Mouse (Mus musculus): ENCODE measurements around the gene Rerg. TPM values are rescaled to one million over a fixed set of nuclear protein-coding genes. Genes with fewer than 3 reads are reported as not detected.

Gene Rerg
- polyA plus RNA-seq, 1 experiment from 2014 or later = 5.5 TPM

DNA sequence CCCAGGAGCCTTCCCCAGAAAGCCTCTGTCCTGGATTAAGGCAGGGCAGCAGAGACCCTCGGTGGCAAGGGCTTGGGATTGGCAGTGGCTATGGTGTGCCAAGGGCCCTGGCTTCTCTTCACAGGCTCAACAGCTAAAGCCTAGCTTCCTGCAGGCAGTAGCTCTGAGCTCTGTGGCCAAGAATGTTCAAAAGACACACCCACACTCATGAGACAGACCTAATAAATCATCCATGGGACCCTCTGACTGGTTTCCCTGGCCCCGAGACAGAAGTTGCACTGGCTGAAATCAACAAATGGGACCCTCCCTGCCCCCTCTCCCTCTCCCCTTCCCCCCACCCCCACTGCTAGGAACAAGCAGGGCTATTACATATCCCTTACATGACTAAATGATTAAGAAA lies 44.1 kb downstream of the Rerg start:
- H3K9me3 ChIP-seq (replicated peaks) = no peaks in the 10 kb centered on the region
- no peaks in the 10 kb centered on the region for H3K27me3 ChIP-seq
- no peaks in the 10 kb centered on the region for H3K36me3 ChIP-seq
- no peak overlapping the region for H3K9ac ChIP-seq
- no peak overlapping the region for H3K27ac ChIP-seq
- peaks cover 5% of the 10 kb centered on the region; the same call in 1 of the 2 replicates for H3K4me1 ChIP-seq (replicated peaks)
- no peak for ATAC-seq (replicated peaks; ENCODE audit: insufficient number of reproducible peaks, insufficient read depth, low FRiP score, low read depth)
- H3K4me3 ChIP-seq = no peak overlapping the region
- WGBS = 42% methylated on average over 2 of the region's 2 CpGs
- H3K4me2 ChIP-seq = no peak overlapping the region

DNA sequence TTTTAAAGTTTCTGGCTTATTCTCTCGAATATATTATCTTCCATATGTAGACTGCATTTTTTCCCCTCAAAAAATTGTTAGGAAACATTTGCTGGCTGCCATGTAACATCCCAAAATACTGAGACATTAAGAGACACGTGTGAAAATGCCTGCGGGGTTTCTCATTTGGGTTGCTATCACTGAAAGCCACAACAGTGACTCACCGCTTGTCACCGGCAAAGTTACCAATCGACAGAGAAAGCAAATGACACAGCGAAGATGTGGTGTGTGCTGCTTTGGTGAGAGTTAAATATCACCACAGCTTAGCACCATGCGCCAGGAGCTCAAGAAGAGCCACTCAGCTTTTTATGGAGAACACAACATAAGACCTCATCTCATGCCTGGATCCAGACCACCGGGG lies 44.9 kb downstream of the Rerg start:
- 47% methylated on average over 9 of the region's 9 CpGs for WGBS
- Histone ChIP-seq H3K4me2 (no peak overlapping the region), H3K4me1 (replicated peaks) (peaks cover 5% of the 10 kb centered on the region; the same call in 1 of the 2 replicates), H3K9me3 (replicated peaks) (no peaks in the 10 kb centered on the region), H3K9ac (no peak overlapping the region), H3K27ac (0 out of 2 replicates have a peak overlapping the region, but pooled peaks have one; percentile 20), H3K4me3 (no peak overlapping the region), H3K27me3 (no peaks in the 10 kb centered on the region), H3K36me3 (no peaks in the 10 kb centered on the region)
- ATAC-seq (replicated peaks; ENCODE audit: insufficient number of reproducible peaks, insufficient read depth, low FRiP score, low read depth) = no peak

- Histone ChIP-seq H3K4me3 (no peak overlapping the region), H3K27me3 (no peaks in the 10 kb centered on the region), H3K9me3 (replicated peaks) (no peaks in the 10 kb centered on the region), H3K4me1 (replicated peaks) (peaks cover 5% of the 10 kb centered on the region; the same call in 1 of the 2 replicates), H3K9ac (no peak overlapping the region), H3K4me2 (no peak overlapping the region), H3K27ac (no peak overlapping the region), H3K36me3 (no peaks in the 10 kb centered on the region)
- WGBS = 44% methylated on average over 3 of the region's 3 CpGs
- no peak for ATAC-seq (replicated peaks; ENCODE audit: insufficient number of reproducible peaks, insufficient read depth, low FRiP score, low read depth)
Measured at GRCm38 (mm10) chr6:137125006-137125405, 45.3 kb downstream of the Rerg start.

DNA sequence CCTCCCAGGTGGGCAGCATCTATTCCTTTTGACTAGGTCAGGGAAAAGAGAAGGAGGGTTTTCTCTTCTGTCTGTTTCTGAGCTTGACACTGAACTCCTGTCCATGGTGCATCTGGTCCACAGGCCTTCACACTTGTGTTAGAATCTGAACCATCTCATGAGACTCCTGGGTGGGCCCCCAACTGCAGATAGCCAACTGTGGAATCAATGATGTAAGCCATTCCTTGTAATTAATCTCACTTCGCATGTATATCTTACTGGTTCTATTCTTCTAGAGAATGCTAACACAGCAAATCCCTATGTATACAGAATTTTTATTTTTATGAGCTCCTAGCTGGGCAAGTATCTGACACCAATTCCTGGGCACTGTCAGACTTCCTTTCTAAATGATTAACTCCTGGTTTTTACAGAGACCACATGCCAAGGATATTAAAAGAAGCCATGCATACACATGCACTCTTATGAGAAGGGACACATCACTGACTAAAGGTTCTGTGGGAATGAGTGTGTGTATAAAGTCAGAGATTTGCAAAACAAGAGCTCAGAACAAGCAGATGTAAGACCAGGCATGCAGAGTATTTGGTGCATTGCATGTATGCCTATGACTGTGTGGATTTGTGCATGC lies 53.3 kb downstream of the Rerg start:
- Histone ChIP-seq H3K27ac (no peak overlapping the region), H3K36me3 (no peaks in the 10 kb centered on the region), H3K4me1 (replicated peaks) (no peaks in the 10 kb centered on the region), H3K4me3 (no peak overlapping the region), H3K9ac (no peak overlapping the region), H3K9me3 (replicated peaks) (no peaks in the 10 kb centered on the region), H3K4me2 (no peak overlapping the region), H3K27me3 (0 out of 2 replicates have a peak, but pooled peaks cover 4% of the 10 kb centered on the region)
- 68% methylated on average over 1 of the region's 1 CpGs for WGBS
- no peak for ATAC-seq (replicated peaks; ENCODE audit: insufficient number of reproducible peaks, insufficient read depth, low FRiP score, low read depth)

GRCm38 (mm10) chr6:137114859-137115258 lies 55.4 kb downstream of the Rerg start:
- no peak overlapping the region for H3K4me3 ChIP-seq
- no peaks in the 10 kb centered on the region for H3K9me3 ChIP-seq (replicated peaks)
- no peak overlapping the region for H3K9ac ChIP-seq
- WGBS = 69% methylated on average over 7 of the region's 7 CpGs
- no peaks in the 10 kb centered on the region for H3K36me3 ChIP-seq
- H3K4me2 ChIP-seq = no peak overlapping the region
- no peak overlapping the region for H3K27ac ChIP-seq
- no peak for ATAC-seq (replicated peaks; ENCODE audit: insufficient number of reproducible peaks, insufficient read depth, low FRiP score, low read depth)
- peaks cover 19% of the 10 kb centered on the region for H3K4me1 ChIP-seq (replicated peaks)
- H3K27me3 ChIP-seq = 0 out of 2 replicates have a peak, but pooled peaks cover 4% of the 10 kb centered on the region

- Histone ChIP-seq H3K9ac (no peak overlapping the region), H3K4me3 (no peak overlapping the region), H3K4me1 (replicated peaks) (peaks cover 20% of the 10 kb centered on the region), H3K27me3 (0 out of 2 replicates have a peak, but pooled peaks cover 4% of the 10 kb centered on the region), H3K36me3 (no peaks in the 10 kb centered on the region), H3K9me3 (replicated peaks) (no peaks in the 10 kb centered on the region), H3K4me2 (no peak overlapping the region), H3K27ac (peak overlapping the region; percentile 70)
- WGBS = 37% methylated on average over 9 of the region's 9 CpGs
- no peak for ATAC-seq (replicated peaks; ENCODE audit: insufficient number of reproducible peaks, insufficient read depth, low FRiP score, low read depth)
Measured at GRCm38 (mm10) chr6:137111266-137111813, 59.0 kb downstream of the Rerg start.

- H3K27me3 ChIP-seq = 0 out of 2 replicates have a peak, but pooled peaks cover 4% of the 10 kb centered on the region
- H3K9ac ChIP-seq = no peak overlapping the region
- peaks cover 20% of the 10 kb centered on the region for H3K4me1 ChIP-seq (replicated peaks)
- H3K4me3 ChIP-seq = no peak overlapping the region
- H3K36me3 ChIP-seq = no peaks in the 10 kb centered on the region
- peak overlapping the region; percentile 70 for H3K27ac ChIP-seq
- WGBS = 34% methylated on average over 6 of the region's 6 CpGs
- H3K9me3 ChIP-seq (replicated peaks) = no peaks in the 10 kb centered on the region
- peak; percentile 72; the same call in 1 of the 2 replicates for ATAC-seq (replicated peaks; ENCODE audit: insufficient number of reproducible peaks, insufficient read depth, low FRiP score, low read depth)
- 0 out of 2 replicates have a peak overlapping the region, but pooled peaks have one; percentile 15 for H3K4me2 ChIP-seq
Measured at GRCm38 (mm10) chr6:137110778-137111174, 59.5 kb downstream of the Rerg start.

DNA sequence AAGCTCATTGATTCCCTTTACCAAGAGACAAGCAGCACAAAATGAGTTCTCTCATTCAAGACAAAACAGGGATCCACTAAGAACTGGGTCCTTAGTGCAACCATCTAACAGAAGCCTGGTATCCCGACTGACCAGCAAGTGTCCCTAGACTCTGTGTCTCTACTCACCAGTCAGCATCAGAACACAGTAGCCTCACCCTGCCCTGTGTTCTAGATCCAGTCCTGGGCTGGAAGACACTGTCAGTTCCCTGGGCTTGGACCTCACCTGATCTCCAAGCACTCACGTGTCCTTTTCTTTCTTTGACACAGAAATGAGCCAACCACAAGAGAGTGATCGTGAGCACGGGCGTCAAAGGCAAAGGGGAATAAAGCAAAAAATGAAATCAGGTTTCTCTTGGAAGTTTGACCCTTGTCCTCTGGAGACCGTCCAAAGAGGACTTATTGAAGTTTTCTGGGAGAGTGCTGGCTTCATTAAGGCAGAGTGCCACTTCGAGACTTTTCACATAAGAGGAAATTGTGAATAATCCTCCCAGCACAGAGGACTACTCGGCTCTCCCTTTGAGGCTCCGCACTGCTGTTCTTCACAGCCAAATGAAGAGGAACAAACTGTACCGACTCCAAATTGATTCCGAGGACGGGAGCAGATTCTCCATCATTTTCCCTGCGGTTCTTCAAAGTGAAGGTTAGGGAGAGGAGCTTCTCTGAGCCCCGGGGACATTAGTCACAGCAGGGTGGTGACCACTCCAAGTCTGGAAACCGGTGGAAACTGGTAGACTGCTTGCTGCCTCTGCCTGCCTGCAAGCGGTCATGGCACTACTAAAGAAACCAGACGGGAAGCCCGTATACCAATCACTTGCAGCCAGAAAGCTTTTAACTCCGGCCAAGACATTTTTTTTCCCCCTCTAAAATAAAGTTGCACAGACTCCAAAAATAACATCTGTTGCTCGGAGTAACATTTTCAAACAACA lies 60.2 kb downstream of the Rerg start:
- 0 out of 2 replicates have a peak, but pooled peaks cover 4% of the 10 kb centered on the region for H3K27me3 ChIP-seq
- peaks cover 20% of the 10 kb centered on the region for H3K4me1 ChIP-seq (replicated peaks)
- 64% methylated on average over 20 of the region's 20 CpGs for WGBS
- no peaks in the 10 kb centered on the region for H3K9me3 ChIP-seq (replicated peaks)
- H3K9ac ChIP-seq = no peak overlapping the region
- H3K27ac ChIP-seq = peak overlapping the region; percentile 70
- 0 out of 2 replicates have a peak overlapping the region, but pooled peaks have one; percentile 15 for H3K4me2 ChIP-seq
- H3K4me3 ChIP-seq = no peak overlapping the region
- no peak for ATAC-seq (replicated peaks; ENCODE audit: insufficient number of reproducible peaks, insufficient read depth, low FRiP score, low read depth)
- no peaks in the 10 kb centered on the region for H3K36me3 ChIP-seq

- Histone ChIP-seq H3K9me3 (replicated peaks) (no peaks in the 10 kb centered on the region), H3K4me1 (replicated peaks) (peaks cover 5% of the 10 kb centered on the region), H3K4me3 (no peak overlapping the region), H3K4me2 (no peak overlapping the region), H3K27ac (no peak overlapping the region), H3K27me3 (no peaks in the 10 kb centered on the region), H3K36me3 (no peaks in the 10 kb centered on the region), H3K9ac (no peak overlapping the region)
- WGBS = 43% methylated on average over 4 of the region's 4 CpGs
- no peak for ATAC-seq (replicated peaks; ENCODE audit: insufficient number of reproducible peaks, insufficient read depth, low FRiP score, low read depth)
Measured at GRCm38 (mm10) chr6:137105285-137105684, 65.0 kb downstream of the Rerg start.

GRCm38 (mm10) chr6:137102662-137103179 lies 67.6 kb downstream of the Rerg start:
- Histone ChIP-seq H3K9me3 (replicated peaks) (no peaks in the 10 kb centered on the region), H3K27ac (no peak overlapping the region), H3K4me3 (no peak overlapping the region), H3K4me1 (replicated peaks) (no peaks in the 10 kb centered on the region), H3K36me3 (no peaks in the 10 kb centered on the region), H3K9ac (no peak overlapping the region), H3K27me3 (no peaks in the 10 kb centered on the region), H3K4me2 (no peak overlapping the region)
- WGBS = 40% methylated on average over 10 of the region's 10 CpGs
- ATAC-seq (replicated peaks; ENCODE audit: insufficient number of reproducible peaks, insufficient read depth, low FRiP score, low read depth) = no peak
